Mouse (Mus musculus) mouse embryonic stem cell (cell line): ENCODE results near the gene Npw.

Experiments
- in situ Hi-C, 2 experiments: fragments of 300-500 bp; cut with MboI; formaldehyde crosslinking; loops; 1 replicate in 1 of 2; 3 replicates in 1 of 2; pipeline ENCODE4 v1.14.3; 2019 to 2020; ENCODE audit warnings: low sequenced_read_pairs in 2 of 2, low pct_unique_long_range_greater_than_20kb in 1 of 2, mixed read lengths in 1 of 2; ENCODE audit not compliant: unreplicated experiment in 1 of 2

The Npw gene

GRCm38 (mm10) chr17:24617561-24618194, 40.6 kb downstream of the Npw start:
- in situ Hi-C loops: no loop called here

DNA sequence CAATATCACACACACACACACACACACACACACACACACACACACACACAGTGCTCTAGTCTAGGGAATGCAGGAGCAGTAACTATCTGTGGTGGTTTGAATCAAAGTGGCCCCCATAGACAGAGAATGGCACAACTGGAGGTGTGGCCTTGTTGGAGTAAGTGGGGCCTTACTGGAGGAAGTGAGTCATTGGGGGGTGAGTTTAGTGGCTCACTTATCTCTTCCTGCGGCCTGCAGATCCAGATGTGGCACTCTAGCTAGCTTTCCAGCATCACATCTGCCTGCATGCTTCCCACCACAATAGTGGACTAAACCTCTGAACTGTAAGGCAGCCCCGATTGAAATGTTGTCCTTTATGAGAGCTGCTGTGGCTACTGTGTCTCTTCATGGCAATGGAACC, 47.5 kb downstream of the Npw start:
- in situ Hi-C loops: no loop called here

GRCm38 (mm10) chr17:24608874-24609273, 49.4 kb downstream of the Npw start:
- in situ Hi-C loops: no loop called here

GRCm38 (mm10) chr17:24608370-24608769, 49.9 kb downstream of the Npw start:
- in situ Hi-C loops: no loop called here
